Mouse (Mus musculus) cerebellum, adult 2 months (tissue): ENCODE measurements at regions not wholly inside any gene's neighbourhood (a gene's known extent, or its start where the extent isn't known, plus 50 kb on each side); places are given as distances from the start of the nearest gene placed in this dataset.

Experiments used
- CTCF ChIP-seq: fragments of 200-500 bp; IDR thresholded peaks from 2 replicates; pipeline ENCODE4 v1.5.1; 2011; ENCODE audit warnings: low read depth, mild to moderate bottlenecking, control low read depth, low read length, moderate library complexity, borderline replicate concordance; ENCODE audit not compliant: insufficient read depth
- POLR2A ChIP-seq: fragments of 200-500 bp; IDR thresholded peaks from 2 replicates; pipeline ENCODE4 v1.6.1; 2011; ENCODE audit warnings: low read length, control low read depth, borderline replicate concordance; ENCODE audit not compliant: insufficient read depth

- TF ChIP-seq POLR2A (no peak), CTCF (no peak)
Measured at GRCm38 (mm10) chr11:63243906-63244416, 115.2 kb downstream of the Pmp22 start.
